Mouse (Mus musculus) limb, embryonic 11.5 days (tissue): ENCODE data around the gene Ankrd13c. TPM values are rescaled to one million over a fixed set of nuclear protein-coding genes. Genes with fewer than 3 reads are reported as not detected.

ENCODE experiments used
- polyA plus RNA-seq: library from polyadenylated mRNA; unstranded; fragments of >200 nt; fragmentation: Nextera tagmentation; extraction: Ambion mirVana; gene quantifications from 2 replicates; pipeline ENCODE4 v1.2.1, GENCODE M21; 2014

Ankrd13c gene
- polyA plus RNA-seq, 1 experiment from 2014 or later = 13.4 TPM

Other genes with a start within 250 kb of the Ankrd13c start
- gene Cth, start 22.2 kb upstream of the Ankrd13c start, polyA plus RNA-seq = 26.0 and 28.1 TPM in 2 replicates
- 361 and 379 TPM in 2 replicates for gene Srsf11, start 89.4 kb downstream of the Ankrd13c start, polyA plus RNA-seq
- gene Lrrc40, start 89.4 kb downstream of the Ankrd13c start, polyA plus RNA-seq = 85.8 and 88.0 TPM in 2 replicates